Mouse (Mus musculus) liver, adult 10 weeks (tissue): ENCODE measurements around the gene Rapgefl1. TPM values are rescaled to one million over a fixed set of nuclear protein-coding genes. Genes with fewer than 3 reads are reported as not detected.

Source experiments
- polyA plus RNA-seq: library from polyadenylated mRNA; stranded (reverse); fragments of 350-450 nt; fragmentation: Illumina TruSeq; extraction: RNeasy Lipid Tissue Mini Kit (QIAGEN cat#74804); gene quantifications from one replicate; pipeline ENCODE4 v1.2.3, GENCODE M21; 2014; ENCODE audit warnings: low read depth, low replicate concordance

The Rapgefl1 gene
- polyA plus RNA-seq: not detected

DNA sequence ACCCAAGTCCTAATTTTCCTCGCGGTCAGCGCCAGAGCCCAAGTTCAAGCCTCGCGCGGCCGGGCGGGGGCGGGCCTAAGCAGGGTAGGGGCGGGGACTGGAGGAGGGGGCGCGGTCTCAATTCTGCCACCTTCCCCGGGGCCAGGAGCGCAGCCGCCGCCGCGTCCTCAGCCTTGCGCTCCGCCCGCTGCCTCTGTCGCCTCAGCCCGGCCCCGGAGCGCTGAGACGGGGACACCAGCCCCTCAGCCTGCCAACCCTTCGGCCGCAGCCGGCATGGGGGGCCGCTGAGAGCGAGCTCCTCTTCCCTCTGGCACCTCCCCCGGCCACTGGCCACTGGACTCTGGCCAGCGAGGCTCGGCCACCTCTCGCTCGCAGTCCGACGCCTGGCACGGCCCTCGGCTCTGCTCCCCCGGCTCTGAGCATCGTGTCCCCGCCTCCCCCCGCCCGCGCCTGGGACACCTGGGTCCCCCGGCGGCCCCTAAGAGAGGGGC lies at the start of gene Rapgefl1:
Gene Rapgefl1, plus strand, starts transcription at position 135 of the 491 bp plus-strand sequence.

DNA sequence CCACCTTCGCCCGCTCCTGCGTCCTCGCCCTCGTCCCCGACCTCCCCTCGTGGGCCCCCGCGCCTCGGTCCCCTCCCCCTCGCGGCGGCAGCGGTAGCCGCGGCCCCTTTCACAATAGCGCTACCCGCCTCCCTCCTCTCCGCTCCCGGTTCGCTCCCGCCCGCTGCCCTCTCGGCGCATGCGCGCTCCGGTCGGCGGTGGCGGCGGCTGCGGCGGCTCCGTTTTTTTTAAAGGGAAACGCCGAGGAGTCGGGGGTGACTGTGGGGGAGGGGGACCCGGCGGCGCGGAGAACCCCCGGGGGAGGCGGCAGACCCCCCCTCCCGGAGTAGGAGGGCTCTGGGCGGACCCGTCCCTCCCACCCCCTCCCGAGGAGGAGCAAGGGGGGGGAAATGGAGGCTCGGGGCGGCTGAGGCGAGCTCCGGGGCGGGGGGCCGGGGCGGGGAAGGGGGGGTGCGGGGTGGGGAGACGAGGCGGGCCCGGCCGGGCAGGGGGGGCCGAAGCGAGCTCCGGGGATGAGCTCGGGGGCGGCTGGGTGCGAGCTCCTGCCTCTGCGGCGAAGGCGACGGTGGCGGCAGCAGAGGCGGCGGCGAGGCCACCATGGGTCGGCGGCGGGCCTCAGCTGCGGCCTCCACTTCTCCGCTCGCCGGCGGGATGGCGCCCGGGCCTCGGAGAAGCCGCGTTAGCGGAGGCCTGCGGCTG lies 41.4 kb upstream of the Rapgefl1 start, which contains the start of gene Msl1:
Gene Msl1, plus strand, starts transcription at position 502 of the 699 bp plus-strand sequence.

DNA sequence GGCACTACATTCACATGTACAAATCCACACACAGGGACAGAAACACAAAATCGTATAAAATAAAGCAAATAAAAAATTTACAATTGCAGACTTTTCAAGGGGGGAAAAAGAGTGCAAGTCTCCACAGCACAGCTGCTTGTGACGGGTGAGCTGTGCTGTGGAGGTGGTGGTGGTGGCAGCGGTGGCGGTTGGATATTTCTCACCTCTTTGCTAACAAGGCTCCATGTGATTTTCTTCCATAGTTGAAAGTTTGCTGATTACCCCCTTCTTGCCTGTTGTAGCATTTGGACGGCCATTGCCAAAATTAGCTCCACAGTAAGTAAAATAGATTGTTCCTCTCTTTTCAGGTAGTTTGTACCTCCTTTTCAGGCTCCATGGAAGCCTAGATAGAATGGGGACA lies 32.0 kb upstream of the Rapgefl1 start, which contains the start of gene Casc3:
Gene Casc3, plus strand, starts transcription at position 301 of the 400 bp plus-strand sequence.

DNA sequence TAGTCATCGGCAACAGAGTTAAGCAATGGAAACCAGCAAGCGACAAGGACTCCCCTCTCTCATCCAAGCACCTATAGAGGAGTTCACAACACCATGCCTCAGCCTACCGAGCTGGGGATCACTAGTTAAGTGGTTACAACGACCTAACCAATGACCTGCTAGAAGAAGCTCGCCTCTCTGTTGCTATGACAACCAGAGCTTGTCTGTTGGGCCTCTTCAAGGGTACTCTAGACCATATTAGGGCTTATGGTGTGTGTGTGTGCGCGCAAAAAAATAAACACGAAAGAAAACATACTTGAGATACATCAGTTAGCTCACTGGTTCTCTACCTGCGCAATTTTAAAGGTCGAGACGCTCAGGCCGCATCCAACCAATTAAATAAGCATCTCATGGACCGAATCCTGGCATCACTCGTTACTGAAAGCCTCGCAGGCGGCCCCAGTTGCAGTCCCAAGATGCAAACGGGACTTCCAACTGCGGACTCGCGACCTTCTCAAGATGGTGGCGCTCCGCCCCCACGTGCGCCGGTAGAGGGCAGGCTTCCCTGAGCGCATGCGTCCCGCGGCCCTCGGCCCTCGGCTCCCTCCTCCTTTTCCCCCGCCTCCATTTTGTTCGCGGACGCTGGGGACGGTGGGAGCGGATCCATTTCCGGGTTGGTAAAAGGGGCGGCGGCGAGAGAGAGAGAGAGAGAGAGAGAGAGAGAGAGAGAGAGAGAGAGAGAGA lies 26.6 kb downstream of the Rapgefl1 start, which contains the start of gene Wipf2:
Gene Wipf2, plus strand, starts transcription at position 611 of the 723 bp plus-strand sequence.

Other genes starting within 250 kb of the Rapgefl1 start
- gene Ormdl3, start 249.4 kb upstream of the Rapgefl1 start, polyA plus RNA-seq: 17.5 TPM
- not detected for gene Lrrc3c, start 238.5 kb upstream of the Rapgefl1 start, polyA plus RNA-seq
- gene Gm12355, start 211.1 kb upstream of the Rapgefl1 start, polyA plus RNA-seq: not detected
- not detected for gene Gsdma3, start 210.4 kb upstream of the Rapgefl1 start, polyA plus RNA-seq
- gene Gsdma2, start 190.0 kb upstream of the Rapgefl1 start, polyA plus RNA-seq: not detected
- gene Gsdma, start 172.4 kb upstream of the Rapgefl1 start, polyA plus RNA-seq: not detected
- gene Psmd3, start 154.2 kb upstream of the Rapgefl1 start, polyA plus RNA-seq: 16.6 TPM
- not detected for gene Csf3, start 135.5 kb upstream of the Rapgefl1 start, polyA plus RNA-seq
- gene Med24, start 107.3 kb upstream of the Rapgefl1 start, polyA plus RNA-seq: 2.0 TPM
- gene Thra, start 96.1 kb upstream of the Rapgefl1 start, polyA plus RNA-seq: 1.7 TPM
- 8.0 TPM for gene Nr1d1, start 61.5 kb upstream of the Rapgefl1 start, polyA plus RNA-seq
- 35.5 TPM for gene Msl1, start 41.3 kb upstream of the Rapgefl1 start, polyA plus RNA-seq
- 8.3 TPM for gene Casc3, start 31.9 kb upstream of the Rapgefl1 start, polyA plus RNA-seq
- gene Wipf2, start 26.9 kb downstream of the Rapgefl1 start, polyA plus RNA-seq: 4.0 TPM
- gene Cdc6, start 71.0 kb downstream of the Rapgefl1 start, polyA plus RNA-seq: 0.08 TPM
- 1.1 TPM for gene Rara, start 91.0 kb downstream of the Rapgefl1 start, polyA plus RNA-seq
- gene Gjd3, start 146.2 kb downstream of the Rapgefl1 start, polyA plus RNA-seq: not detected
- gene Top2a, start 187.4 kb downstream of the Rapgefl1 start, polyA plus RNA-seq: 0.58 TPM
- gene Igfbp4, start 204.5 kb downstream of the Rapgefl1 start, polyA plus RNA-seq: 267 TPM